ENCODE assay signal across 12 mouse cellular contexts in the genomic region with DNA sequence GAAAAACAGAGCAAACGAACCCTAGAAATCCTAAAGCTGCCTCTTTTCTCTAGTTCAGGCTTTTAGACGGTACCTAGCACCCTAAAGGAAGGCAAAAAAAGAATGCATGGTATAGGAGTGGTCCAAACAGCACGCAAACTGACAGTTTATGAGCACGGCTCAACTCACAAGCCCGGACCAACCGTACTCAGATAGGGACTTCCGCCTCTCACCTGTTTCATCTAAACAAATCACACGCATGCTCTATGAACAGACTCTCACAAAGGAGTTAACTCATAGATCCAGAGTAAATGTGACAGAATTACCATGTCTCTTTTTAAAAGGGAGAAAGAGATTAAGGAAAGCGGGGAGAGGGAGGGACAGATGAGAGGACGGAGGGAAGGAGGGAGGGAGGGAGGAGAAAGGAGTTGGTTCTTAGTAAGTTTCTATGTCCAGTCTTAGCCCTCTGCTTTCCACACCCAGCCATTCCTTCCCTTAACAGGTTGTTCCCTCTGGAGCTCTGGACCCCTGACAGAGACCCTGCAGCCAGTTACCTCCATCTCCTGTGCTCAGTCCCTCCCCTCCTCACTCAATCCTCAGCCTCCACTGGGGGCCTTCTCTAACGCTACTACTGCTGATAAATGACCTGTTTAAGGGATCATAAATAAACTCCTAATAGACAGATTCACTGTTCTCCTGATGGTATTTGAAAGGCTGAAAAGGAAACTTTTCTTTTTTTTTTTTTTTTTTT. TPM values are rescaled to one million over a fixed set of nuclear protein-coding genes. Genes with fewer than 3 reads are reported as not detected.
DNase-seq lines count a peak whose midpoint lies in the region; ATAC-seq and TF ChIP-seq lines count a peak whose summit lies in the region.
"Had no signal": no experiment of that assay in that cellular context is flagged by ENCODE, and none has a peak within 500 bp of the region (broad histone marks: within the 10 kb centered on the region; RNA-seq: fewer than 3 reads in every experiment).

No protein-coding gene starts in this region.

- no peak overlapping the region for H3K4me2 ChIP-seq in hindbrain, embryonic 13.5 days
- no peak overlapping the region for H3K4me2 ChIP-seq in hindbrain, embryonic 11.5 days (replicated peaks; ENCODE audit: low read depth, low read length)
- peak overlapping the region; percentile 17; the same call in 1 of the 2 replicates for H3K4me2 ChIP-seq in midbrain, embryonic 13.5 days (replicated peaks)
- H3K4me2 ChIP-seq in midbrain, embryonic 11.5 days, result no peak overlapping the region
- H3K4me2 ChIP-seq in liver, postnatal 0 days (ENCODE audit: low read depth, low read length), result peak overlapping the region; percentile 63
- H3K4me2 ChIP-seq in stomach, embryonic 16.5 days (ENCODE audit: low read depth, low read length), result peak overlapping the region; percentile 28
- H3K4me2 ChIP-seq: limb, embryonic 12.5 days had no signal

- no peaks in the 10 kb centered on the region for H3K9me3 ChIP-seq in hindbrain, embryonic 13.5 days
- H3K9me3 ChIP-seq in hindbrain, embryonic 11.5 days (ENCODE audit: control insufficient read depth, low read length), result no peaks in the 10 kb centered on the region
- no peaks in the 10 kb centered on the region for H3K9me3 ChIP-seq in midbrain, embryonic 13.5 days
- no peaks in the 10 kb centered on the region for H3K9me3 ChIP-seq in midbrain, embryonic 11.5 days (ENCODE audit: control insufficient read depth, low read length)
- no peaks in the 10 kb centered on the region for H3K9me3 ChIP-seq in liver, postnatal 0 days (ENCODE audit: low read length)
- H3K9me3 ChIP-seq in stomach, embryonic 16.5 days (replicated peaks; ENCODE audit: control insufficient read depth, low read length), result no peaks in the 10 kb centered on the region
- H3K9me3 ChIP-seq: limb, embryonic 12.5 days had no signal

- H3K27me3 ChIP-seq in hindbrain, embryonic 13.5 days, result no peaks in the 10 kb centered on the region
- no peaks in the 10 kb centered on the region for H3K27me3 ChIP-seq in hindbrain, embryonic 11.5 days (ENCODE audit: control insufficient read depth, insufficient read depth, low read length)
- H3K27me3 ChIP-seq in midbrain, embryonic 13.5 days, result no peaks in the 10 kb centered on the region
- no peaks in the 10 kb centered on the region for H3K27me3 ChIP-seq in midbrain, embryonic 11.5 days (ENCODE audit: control insufficient read depth, insufficient read depth, low read length)
- H3K27me3 ChIP-seq in liver, postnatal 0 days (ENCODE audit: insufficient read depth, low read length), result no peaks in the 10 kb centered on the region
- H3K27me3 ChIP-seq in stomach, embryonic 16.5 days (ENCODE audit: control insufficient read depth, insufficient read depth, low read length), result no peaks in the 10 kb centered on the region
- H3K27me3 ChIP-seq: limb, embryonic 12.5 days had no signal

- no peak overlapping the region for H3K4me3 ChIP-seq in hindbrain, embryonic 13.5 days
- H3K4me3 ChIP-seq in hindbrain, embryonic 11.5 days (ENCODE audit: low read depth, low read length), result no peak overlapping the region
- no peak overlapping the region for H3K4me3 ChIP-seq in midbrain, embryonic 13.5 days (replicated peaks)
- no peak overlapping the region for H3K4me3 ChIP-seq in midbrain, embryonic 11.5 days (ENCODE audit: low read depth, low read length)
- no peak overlapping the region for H3K4me3 ChIP-seq in liver, postnatal 0 days (ENCODE audit: low read depth, low read length)
- H3K4me3 ChIP-seq in stomach, embryonic 16.5 days (replicated peaks; ENCODE audit: low read length), result no peak overlapping the region
- H3K4me3 ChIP-seq: limb, embryonic 12.5 days had no signal

- 67% methylated on average over 11 of the region's 11 CpGs for WGBS in hindbrain, embryonic 13.5 days
- 77% methylated on average over 11 of the region's 11 CpGs for WGBS in hindbrain, embryonic 11.5 days
- WGBS in midbrain, embryonic 13.5 days, result 54% methylated on average over 11 of the region's 11 CpGs
- WGBS in midbrain, embryonic 11.5 days, result 60% methylated on average over 11 of the region's 11 CpGs
- WGBS in liver, postnatal 0 days (ENCODE audit: insufficient replicate concordance), result 71% methylated on average over 11 of the region's 11 CpGs
- WGBS in stomach, embryonic 16.5 days, result 53% methylated on average over 11 of the region's 11 CpGs

- no peak for DNase-seq in hindbrain, embryonic 11.5 days (ENCODE audit: low spot score)
- no peak for DNase-seq in midbrain, embryonic 11.5 days (ENCODE audit: low spot score, missing footprints)
- DNase-seq in liver, postnatal 0 days, result no peak
- no peak for DNase-seq in layer of hippocampus, adult 18-20 months (ENCODE audit: low spot score in 2 of 2)
- DNase-seq: cerebellum, adult 18-20 months; kidney, postnatal 10 days; layer of hippocampus, postnatal 36 days; right cerebral cortex, postnatal 4 days had no signal

- 0 out of 2 replicates have a peak overlapping the region, but pooled peaks have one; percentile 1 for H3K9ac ChIP-seq in hindbrain, embryonic 13.5 days
- H3K9ac ChIP-seq in hindbrain, embryonic 11.5 days (ENCODE audit: low read depth, low read length), result no peak overlapping the region
- no peak overlapping the region; the same call in 1 of the 2 replicates for H3K9ac ChIP-seq in midbrain, embryonic 13.5 days (replicated peaks)
- no peak overlapping the region for H3K9ac ChIP-seq in midbrain, embryonic 11.5 days (ENCODE audit: low read length)
- peak overlapping the region; percentile 65 for H3K9ac ChIP-seq in liver, postnatal 0 days (replicated peaks)
- H3K9ac ChIP-seq in stomach, embryonic 16.5 days (ENCODE audit: low read length), result no peak overlapping the region
- H3K9ac ChIP-seq: limb, embryonic 12.5 days had no signal

- no peak for ATAC-seq in hindbrain, embryonic 13.5 days (ENCODE audit: low FRiP score)
- ATAC-seq in hindbrain, embryonic 11.5 days (ENCODE audit: low FRiP score), result no peak
- no peak for ATAC-seq in midbrain, embryonic 13.5 days
- ATAC-seq in midbrain, embryonic 11.5 days (ENCODE audit: low FRiP score), result no peak
- no peak for ATAC-seq in liver, postnatal 0 days
- no peak for ATAC-seq in stomach, embryonic 16.5 days (ENCODE audit: insufficient read depth, low FRiP score)

- TF ChIP-seq EP300 in liver, postnatal 0 days (IDR thresholded peaks at IDR 0.05; ENCODE audit: low read depth), result no peak

- H3K36me3 ChIP-seq in hindbrain, embryonic 13.5 days, result peaks cover 3% of the 10 kb centered on the region; the same call in 1 of the 2 replicates
- no peaks in the 10 kb centered on the region for H3K36me3 ChIP-seq in hindbrain, embryonic 11.5 days (ENCODE audit: control insufficient read depth, insufficient read depth, low read length)
- H3K36me3 ChIP-seq in midbrain, embryonic 13.5 days, result 0 out of 2 replicates have a peak, but pooled peaks cover 4% of the 10 kb centered on the region
- H3K36me3 ChIP-seq in midbrain, embryonic 11.5 days (ENCODE audit: control insufficient read depth, insufficient read depth, low read length), result no peaks in the 10 kb centered on the region
- no peaks in the 10 kb centered on the region; the same call in 1 of the 2 replicates for H3K36me3 ChIP-seq in liver, postnatal 0 days (replicated peaks; ENCODE audit: insufficient read depth, low read length)
- no peaks in the 10 kb centered on the region for H3K36me3 ChIP-seq in stomach, embryonic 16.5 days (ENCODE audit: control insufficient read depth, insufficient read depth, low read length)
- H3K36me3 ChIP-seq: limb, embryonic 12.5 days had no signal

- no peak overlapping the region for H3K27ac ChIP-seq in hindbrain, embryonic 13.5 days
- H3K27ac ChIP-seq in hindbrain, embryonic 11.5 days (ENCODE audit: low read depth, low read length), result no peak overlapping the region
- H3K27ac ChIP-seq in midbrain, embryonic 13.5 days, result no peak overlapping the region
- H3K27ac ChIP-seq in midbrain, embryonic 11.5 days (ENCODE audit: low read depth, low read length), result no peak overlapping the region
- peak overlapping the region; percentile 75 for H3K27ac ChIP-seq in liver, postnatal 0 days (ENCODE audit: low read depth)
- no peak overlapping the region for H3K27ac ChIP-seq in stomach, embryonic 16.5 days (ENCODE audit: low read length)
- H3K27ac ChIP-seq: limb, embryonic 12.5 days had no signal

- TF ChIP-seq CTCF in liver, postnatal 0 days (IDR thresholded peaks at IDR 0.05; ENCODE audit: low read depth), result no peak

- peaks cover 52% of the 10 kb centered on the region for H3K4me1 ChIP-seq in hindbrain, embryonic 13.5 days (replicated peaks)
- H3K4me1 ChIP-seq in hindbrain, embryonic 11.5 days (replicated peaks; ENCODE audit: control insufficient read depth, insufficient read depth, low read length), result no peaks in the 10 kb centered on the region
- H3K4me1 ChIP-seq in midbrain, embryonic 13.5 days (replicated peaks), result peaks cover 49% of the 10 kb centered on the region
- peaks cover 6% of the 10 kb centered on the region; the same call in 1 of the 2 replicates for H3K4me1 ChIP-seq in midbrain, embryonic 11.5 days (ENCODE audit: control insufficient read depth, insufficient read depth, low read length)
- peaks cover 35% of the 10 kb centered on the region for H3K4me1 ChIP-seq in liver, postnatal 0 days (ENCODE audit: insufficient read depth)
- peaks cover 22% of the 10 kb centered on the region for H3K4me1 ChIP-seq in stomach, embryonic 16.5 days (ENCODE audit: control insufficient read depth, insufficient read depth, low read length)

RNA-seq across cellular contexts. Expression of a gene that starts 7.3 kb away (rescaled TPM):
- polyA plus RNA-seq in hindbrain, embryonic 13.5 days (2015; fragmentation: Nextera tagmentation; extraction: Ambion mirVana), result 108 and 110 TPM in 2 replicates
- polyA plus RNA-seq in hindbrain, embryonic 11.5 days (2014; fragmentation: Nextera tagmentation; extraction: Ambion mirVana), result 75.5 and 80.6 TPM in 2 replicates
- polyA plus RNA-seq in midbrain, embryonic 13.5 days (2015; fragmentation: Nextera tagmentation; extraction: Ambion mirVana), result 103 and 105 TPM in 2 replicates
- 73.7 and 83.0 TPM in 2 replicates for polyA plus RNA-seq in midbrain, embryonic 11.5 days (2014; fragmentation: Nextera tagmentation; extraction: Ambion mirVana)
- polyA plus RNA-seq in liver, postnatal 0 days (2015; fragmentation: Nextera tagmentation; extraction: Ambion mirVana), result 34.0 and 34.6 TPM in 2 replicates
- 19.5 and 22.6 TPM in 2 replicates for polyA plus RNA-seq in stomach, embryonic 16.5 days (2015; fragmentation: Nextera tagmentation; extraction: Ambion mirVana)
- total RNA-seq in layer of hippocampus, adult 18-20 months (2021), result 10 to 100 TPM; 30.7 to 33.6 TPM

Comparison
In these comparisons a context has a peak if more than half of its experiments do, and no peak if none do; other contexts are left out.
1. H3K4me2 ChIP-seq: peak in midbrain, embryonic 13.5 days (single experiment), liver, postnatal 0 days (single experiment) and stomach, embryonic 16.5 days (single experiment); none in hindbrain, embryonic 13.5 days (single experiment), hindbrain, embryonic 11.5 days (single experiment) and midbrain, embryonic 11.5 days (single experiment).
2. H3K9ac ChIP-seq: peak in hindbrain, embryonic 13.5 days (single experiment) and liver, postnatal 0 days (single experiment); none in hindbrain, embryonic 11.5 days (single experiment), midbrain, embryonic 13.5 days (single experiment), midbrain, embryonic 11.5 days (single experiment) and stomach, embryonic 16.5 days (single experiment).